Mouse (Mus musculus) E14TG2a.4 (cell line): ENCODE measurements around the gene Mansc4.

Source experiments
- CTCF ChIP-seq: conservative IDR thresholded peaks from 2 replicates; pipeline ENCODE4 v1.5.1; 2014; ENCODE audit warnings: low read length
- POU5F1 ChIP-seq: IDR thresholded peaks from 2 replicates; pipeline ENCODE4 v1.6.1; 2014; ENCODE audit warnings: low read length, borderline replicate concordance

GRCm38 (mm10) chr6:147075808-147076387 is 10.9 kb downstream of the Mansc4 start:
- no peak for TF ChIP-seq POU5F1
- TF ChIP-seq CTCF = no peak
